Mouse (Mus musculus): ENCODE measurements at regions not wholly inside any gene's neighbourhood (a gene's known extent, or its start where the extent isn't known, plus 50 kb on each side); places are given as distances from the start of the nearest gene placed in this dataset.

DNA sequence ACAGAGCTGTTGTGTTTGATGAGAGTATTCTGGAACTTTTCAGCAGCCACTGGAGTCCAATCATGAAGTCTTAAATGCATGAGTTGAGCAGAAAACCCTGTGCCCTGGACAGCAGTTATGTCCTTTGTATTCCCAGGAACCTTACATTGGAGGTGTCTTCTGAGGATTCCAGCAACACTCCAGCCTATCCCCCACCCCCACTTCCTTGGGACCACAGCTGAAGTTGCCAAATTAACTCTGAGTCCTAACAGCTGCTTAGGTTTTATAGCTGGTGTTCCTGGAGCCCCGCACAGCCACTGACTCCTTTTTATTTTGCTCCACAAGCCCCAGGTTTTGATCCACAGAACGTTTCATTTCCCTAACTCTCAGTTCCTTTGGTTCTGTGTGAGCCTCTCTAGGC is 78.4 kb upstream of the Aldh1a3 start:
- no peak for TF ChIP-seq EP300 (IDR thresholded peaks at IDR 0.05; ENCODE audit: insufficient read depth, low read depth, low read length)
- TF ChIP-seq POLR2A (IDR thresholded peaks at IDR 0.05; ENCODE audit: insufficient read depth, low read length): no peak
